Mouse (Mus musculus) limb, embryonic 13.5 days (tissue): ENCODE data around the gene B3gat3. TPM values are rescaled to one million over a fixed set of nuclear protein-coding genes. Genes with fewer than 3 reads are reported as not detected.
"Not testable (repeated sequence)": the region's sequence is repeated elsewhere in the genome, so short reads cannot be mapped to it uniquely, and the experiment has no call there.

Experiments
- ATAC-seq: fragments of 200-750 bp; cut with Nextera tagmentation; 2 replicates; pipeline ENCODE4 v1.8.0; 2017; ENCODE audit warnings: low read depth, moderate number of reproducible peaks, moderate TSS enrichment; ENCODE audit not compliant: low FRiP score
- H3K27ac ChIP-seq: fragments of 300-500 bp; sonication (generic); 2 replicates; pipeline ENCODE4 v1.5.1; 2015; ENCODE audit warnings: inconsistent platforms, mild to moderate bottlenecking, moderate library complexity
- H3K27me3 ChIP-seq: fragments of 300-500 bp; sonication (generic); 2 replicates; pipeline ENCODE4 v1.6.1; 2015; ENCODE audit warnings: mild to moderate bottlenecking, inconsistent platforms
- H3K36me3 ChIP-seq: fragments of 300-500 bp; sonication (generic); 2 replicates; pipeline ENCODE4 v1.6.1; 2015; ENCODE audit warnings: inconsistent platforms, mild to moderate bottlenecking, moderate library complexity
- H3K4me1 ChIP-seq: fragments of 300-500 bp; sonication (generic); 2 replicates; pipeline ENCODE4 v1.6.1; 2015; ENCODE audit warnings: inconsistent platforms
- H3K4me2 ChIP-seq: fragments of 300-500 bp; sonication (generic); replicated peaks from 2 replicates; pipeline ENCODE4 v1.6.1; 2015; ENCODE audit warnings: inconsistent platforms, mild to moderate bottlenecking, moderate library complexity
- H3K4me3 ChIP-seq: fragments of 300-500 bp; sonication (generic); 2 replicates; pipeline ENCODE4 v1.5.1; 2015; ENCODE audit warnings: moderate library complexity, mild to moderate bottlenecking, inconsistent platforms
- H3K9ac ChIP-seq: fragments of 300-500 bp; sonication (generic); 2 replicates; pipeline ENCODE4 v1.6.1; 2015; ENCODE audit warnings: mild to moderate bottlenecking, inconsistent platforms
- H3K9me3 ChIP-seq: fragments of 300-500 bp; sonication (generic); 2 replicates; pipeline ENCODE4 v1.6.1; 2016; ENCODE audit warnings: inconsistent platforms
- WGBS: fragments of 180-500 bp; shearing (Covaris S2); methylation state at CpG from one replicate; pipeline ENCODE4 v1.1.7; 2015; 5-methylcytosine and 5-hydroxymethylcytosine counted together
- polyA plus RNA-seq: library from polyadenylated mRNA; unstranded; fragments of >200 nt; fragmentation: Nextera tagmentation; extraction: Ambion mirVana; gene quantifications from 2 replicates; pipeline ENCODE4 v1.2.1, GENCODE M21; 2015

Gene B3gat3
- polyA plus RNA-seq, 1 experiment from 2014 or later = 49.9 TPM

- WGBS = 11% methylated on average over 19 of the region's 19 CpGs
- ATAC-seq = no peak
- peak overlapping the region; percentile 93 for H3K9ac ChIP-seq
Measured at GRCm38 (mm10) chr19:8887585-8888463, 32.4 kb upstream of the B3gat3 start.

GRCm38 (mm10) chr19:8888511-8889385 is 31.4 kb upstream of the B3gat3 start, which contains the start of the genes 1810009A15Rik and Gm49416:
TSS of gene 1810009A15Rik (plus strand) at chr19:8888853.
TSS of gene Gm49416 (plus strand) at chr19:8888926.
- H3K4me3 ChIP-seq = peak within 1 kb of the TSS; percentile 70

More at GRCm38 (mm10) chr19:8887585-8888463, 32.4 kb upstream of the B3gat3 start:
- Histone ChIP-seq H3K9me3 (no peaks in the 10 kb centered on the region), H3K27me3 (no peaks in the 10 kb centered on the region), H3K36me3 (peaks cover 14% of the 10 kb centered on the region), H3K4me2 (peak overlapping the region; percentile 66), H3K4me3 (peak overlapping the region; percentile 70), H3K4me1 (peaks cover 17% of the 10 kb centered on the region), H3K27ac (peak overlapping the region; percentile 88)

GRCm38 (mm10) chr19:8892829-8893766 is 27.1 kb upstream of the B3gat3 start, which contains the start of gene Ints5:
TSS of gene Ints5 (plus strand) at chr19:8893005.
- peak within 1 kb of the TSS; percentile 79 for H3K27ac ChIP-seq
- H3K27me3 ChIP-seq = no peaks in the 10 kb centered on the region
- peak within 1 kb of the TSS; percentile 88 for H3K4me3 ChIP-seq
- 2% methylated on average over 54 of the region's 54 CpGs for WGBS
- H3K9ac ChIP-seq = peak within 1 kb of the TSS; percentile 94
- peaks cover 35% of the 10 kb centered on the region for H3K4me1 ChIP-seq
- ATAC-seq = peak; percentile 60
- H3K4me2 ChIP-seq = peak within 1 kb of the TSS; percentile 88
- H3K9me3 ChIP-seq = no peaks in the 10 kb centered on the region
- peaks cover 40% of the 10 kb centered on the region for H3K36me3 ChIP-seq

More at GRCm38 (mm10) chr19:8888511-8889385, 31.4 kb upstream of the B3gat3 start, which contains the start of the genes 1810009A15Rik and Gm49416:
- under 1% methylated on average over 58 of the region's 58 CpGs for WGBS
- Histone ChIP-seq H3K27ac (peak within 1 kb of the TSS; percentile 88), H3K9me3 (no peaks in the 10 kb centered on the region), H3K4me2 (peak within 1 kb of the TSS; percentile 66), H3K36me3 (peaks cover 14% of the 10 kb centered on the region), H3K27me3 (no peaks in the 10 kb centered on the region), H3K9ac (peak within 1 kb of the TSS; percentile 93), H3K4me1 (peaks cover 21% of the 10 kb centered on the region)
- peak; percentile 95 for ATAC-seq

GRCm38 (mm10) chr19:8895397-8895960 is 24.7 kb upstream of the B3gat3 start:
- 91% methylated on average over 9 of the region's 9 CpGs for WGBS
- H3K36me3 ChIP-seq = peaks cover 37% of the 10 kb centered on the region
- H3K4me2 ChIP-seq = no peak overlapping the region
- peak overlapping the region; percentile 25; the same call in 1 of the 2 replicates for H3K9ac ChIP-seq
- peaks cover 45% of the 10 kb centered on the region for H3K4me1 ChIP-seq
- H3K9me3 ChIP-seq = no peaks in the 10 kb centered on the region
- no peak overlapping the region for H3K27ac ChIP-seq
- no peak for ATAC-seq
- no peaks in the 10 kb centered on the region for H3K27me3 ChIP-seq
- H3K4me3 ChIP-seq = no peak overlapping the region

- not testable (repeated sequence) for H3K4me2 ChIP-seq, H3K4me3 ChIP-seq, H3K9me3 ChIP-seq, H3K27ac ChIP-seq, H3K27me3 ChIP-seq, ATAC-seq
- WGBS = 79% methylated on average over 5 of the region's 5 CpGs
- peak overlapping the region; percentile 72; the same call in 1 of the 2 replicates for H3K9ac ChIP-seq
- H3K4me1 ChIP-seq = peaks cover 45% of the 10 kb centered on the region
- H3K36me3 ChIP-seq = peaks cover 31% of the 10 kb centered on the region
Measured at GRCm38 (mm10) chr19:8896231-8896630, 23.9 kb upstream of the B3gat3 start.

- H3K36me3 ChIP-seq = peaks cover 38% of the 10 kb centered on the region
- H3K27me3 ChIP-seq, H3K9me3 ChIP-seq: not testable (repeated sequence)
- H3K4me1 ChIP-seq = peaks cover 45% of the 10 kb centered on the region
- ATAC-seq = peak; percentile 43
- peak overlapping the region; percentile 72 for H3K9ac ChIP-seq
- H3K4me3 ChIP-seq = peak overlapping the region; percentile 93
- peak overlapping the region; percentile 90 for H3K27ac ChIP-seq
- H3K4me2 ChIP-seq = peak overlapping the region; percentile 80
- WGBS = 19% methylated on average over 21 of the region's 21 CpGs
Measured at GRCm38 (mm10) chr19:8897211-8897864, 22.8 kb upstream of the B3gat3 start.

GRCm38 (mm10) chr19:8897865-8898495 is 22.2 kb upstream of the B3gat3 start, which contains the start of gene Ganab:
TSS of gene Ganab (plus strand) at chr19:8898071.
- H3K9ac ChIP-seq = peak within 1 kb of the TSS; percentile 97
- H3K27me3 ChIP-seq = no peaks in the 10 kb centered on the region
- H3K36me3 ChIP-seq = peaks cover 43% of the 10 kb centered on the region
- H3K27ac ChIP-seq = peak within 1 kb of the TSS; percentile 91
- H3K4me3 ChIP-seq = peak within 1 kb of the TSS; percentile 93
- H3K4me2 ChIP-seq = peak within 1 kb of the TSS; percentile 80
- H3K9me3 ChIP-seq = no peaks in the 10 kb centered on the region
- WGBS = under 1% methylated on average over 53 of the region's 53 CpGs
- H3K4me1 ChIP-seq = peaks cover 45% of the 10 kb centered on the region
- peak; percentile 99 for ATAC-seq

GRCm38 (mm10) chr19:8898576-8898975 is 21.6 kb upstream of the B3gat3 start:
- Histone ChIP-seq H3K4me1 (peaks cover 43% of the 10 kb centered on the region), H3K4me3 (peak overlapping the region; percentile 93), H3K27me3 (no peaks in the 10 kb centered on the region), H3K27ac (peak overlapping the region; percentile 91), H3K9ac (peak overlapping the region; percentile 97), H3K4me2 (peak overlapping the region; percentile 80), H3K36me3 (peaks cover 48% of the 10 kb centered on the region), H3K9me3 (no peaks in the 10 kb centered on the region)
- WGBS = 9% methylated on average over 13 of the region's 13 CpGs
- ATAC-seq = no peak

GRCm38 (mm10) chr19:8899079-8899478 is 21.1 kb upstream of the B3gat3 start:
- H3K4me3 ChIP-seq = peak overlapping the region; percentile 93
- peak overlapping the region; percentile 97 for H3K9ac ChIP-seq
- H3K27ac ChIP-seq = no peak overlapping the region
- peaks cover 38% of the 10 kb centered on the region for H3K4me1 ChIP-seq
- peak overlapping the region; percentile 80 for H3K4me2 ChIP-seq
- ATAC-seq = no peak
- whole genome bisulfite sequencing = 33% methylated on average over 3 of the region's 3 CpGs
- peaks cover 53% of the 10 kb centered on the region for H3K36me3 ChIP-seq
- H3K27me3 ChIP-seq = no peaks in the 10 kb centered on the region
- no peaks in the 10 kb centered on the region for H3K9me3 ChIP-seq

- H3K9me3 ChIP-seq = no peaks in the 10 kb centered on the region
- H3K4me2 ChIP-seq = no peak overlapping the region
- no peak overlapping the region for H3K27ac ChIP-seq
- 98% methylated on average over 5 of the region's 5 CpGs for WGBS
- H3K9ac ChIP-seq = no peak overlapping the region
- H3K4me3 ChIP-seq = no peak overlapping the region
- no peaks in the 10 kb centered on the region for H3K27me3 ChIP-seq
- peaks cover 67% of the 10 kb centered on the region for H3K36me3 ChIP-seq
- ATAC-seq = no peak
- H3K4me1 ChIP-seq = peaks cover 16% of the 10 kb centered on the region
Measured at GRCm38 (mm10) chr19:8903412-8903811, 16.8 kb upstream of the B3gat3 start.
